Mouse (Mus musculus) midbrain, postnatal 0 days (tissue): ENCODE data around the gene Guca2a. TPM values are rescaled to one million over a fixed set of nuclear protein-coding genes. Genes with fewer than 3 reads are reported as not detected.

Source experiments
- ATAC-seq: fragments of 200-750 bp; cut with Nextera tagmentation; 2 replicates; pipeline ENCODE4 v1.8.0; 2017; ENCODE audit warnings: moderate number of reproducible peaks, mild to moderate bottlenecking, moderate TSS enrichment, moderate library complexity; ENCODE audit not compliant: low FRiP score
- DNase-seq: peaks from one replicate; pipeline ENCODE4 v3.0.0-alpha.2; 2015; ENCODE audit warnings: low spot score
- H3K27ac ChIP-seq: fragments of 300-500 bp; sonication (generic); 2 replicates; pipeline ENCODE4 v1.5.1; 2014; ENCODE audit warnings: low read depth, mild to moderate bottlenecking, low read length, mixed read lengths
- H3K27me3 ChIP-seq: fragments of 300-500 bp; sonication (generic); 2 replicates; pipeline ENCODE4 v1.6.1; 2014; ENCODE audit warnings: low read length, control low read depth, mixed read lengths; ENCODE audit not compliant: insufficient read depth
- H3K36me3 ChIP-seq: fragments of 300-500 bp; sonication (generic); 2 replicates; pipeline ENCODE4 v1.6.1; 2014; ENCODE audit warnings: low read length, control low read depth, mixed read lengths; ENCODE audit not compliant: insufficient read depth
- H3K4me1 ChIP-seq: fragments of 300-500 bp; sonication (generic); 2 replicates; pipeline ENCODE4 v1.6.1; 2014; ENCODE audit warnings: mild to moderate bottlenecking, control low read depth, antibody characterized with exemption, low read length, mixed read lengths; ENCODE audit not compliant: insufficient read depth
- H3K4me2 ChIP-seq: fragments of 300-500 bp; sonication (generic); 2 replicates; pipeline ENCODE4 v1.6.1; 2014; ENCODE audit warnings: low read depth, mild to moderate bottlenecking, low read length, mixed read lengths; ENCODE audit not compliant: poor library complexity, severe bottlenecking
- H3K4me3 ChIP-seq: fragments of 300-500 bp; sonication (generic); 2 replicates; pipeline ENCODE4 v1.5.1; 2014; ENCODE audit warnings: low read depth, mild to moderate bottlenecking, low read length, moderate library complexity
- H3K9ac ChIP-seq: fragments of 300-500 bp; sonication (generic); replicated peaks from 2 replicates; pipeline ENCODE4 v1.6.1; 2014; ENCODE audit warnings: mild to moderate bottlenecking, low read length, moderate library complexity, mixed read lengths; ENCODE audit not compliant: poor library complexity, severe bottlenecking
- H3K9me3 ChIP-seq: fragments of 300-500 bp; sonication (generic); 2 replicates; pipeline ENCODE4 v1.6.1; 2016; ENCODE audit warnings: low read length, control low read depth
- CTCF ChIP-seq: IDR thresholded peaks from 2 replicates; pipeline ENCODE4 v1.5.1; 2016; ENCODE audit warnings: antibody characterized with exemption, mild to moderate bottlenecking
- WGBS: fragments of 180-500 bp; shearing (Covaris S2); extraction: QIAGEN DNeasy Blood & Tissue Kit; methylation state at CpG from one replicate; pipeline ENCODE4 v1.1.7; 2014; 5-methylcytosine and 5-hydroxymethylcytosine counted together
- polyA plus RNA-seq: library from polyadenylated mRNA; unstranded; fragments of >200 nt; fragmentation: Nextera tagmentation; extraction: Ambion mirVana; gene quantifications from 2 replicates; pipeline ENCODE4 v1.2.1, GENCODE M21; 2015
- total RNA-seq: library from RNA; depleted of rRNA; stranded (reverse); fragments of >200 nt; gene quantifications from 2 replicates; pipeline ENCODE4 v1.2.3, GENCODE M21; 2014

Gene Guca2a
- total and polyA plus RNA-seq, 2 experiments from 2014 or later: not detected

GRCm38 (mm10) chr4:119663409-119664095, 26.0 kb downstream of the Guca2a start:
- no peak for ATAC-seq
- no peaks in the 10 kb centered on the region for H3K27me3 ChIP-seq
- no peak overlapping the region for H3K4me3 ChIP-seq
- no peak for DNase-seq
- no peak for TF ChIP-seq CTCF
- 93% methylated on average over 14 of the region's 14 CpGs for WGBS
- H3K9ac ChIP-seq: no peak overlapping the region
- H3K9me3 ChIP-seq: no peaks in the 10 kb centered on the region
- no peak overlapping the region for H3K4me2 ChIP-seq
- H3K4me1 ChIP-seq: no peaks in the 10 kb centered on the region
- no peak overlapping the region for H3K27ac ChIP-seq
- H3K36me3 ChIP-seq: no peaks in the 10 kb centered on the region

- Histone ChIP-seq H3K4me1 (no peaks in the 10 kb centered on the region; the same call in 1 of the 2 replicates), H3K36me3 (no peaks in the 10 kb centered on the region), H3K9ac (no peak overlapping the region), H3K9me3 (no peaks in the 10 kb centered on the region), H3K4me3 (no peak overlapping the region), H3K27ac (no peak overlapping the region), H3K4me2 (no peak overlapping the region), H3K27me3 (no peaks in the 10 kb centered on the region)
- TF ChIP-seq CTCF: no peak
- 92% methylated on average over 2 of the region's 2 CpGs for WGBS
- DNase-seq (no peak), ATAC-seq (no peak)
These were observed 27.7 kb downstream of the Guca2a start for GRCm38 (mm10) chr4:119665166-119665565.

GRCm38 (mm10) chr4:119666116-119666515, 28.6 kb downstream of the Guca2a start:
- WGBS: 38% methylated on average over 8 of the region's 8 CpGs
- H3K9ac ChIP-seq: no peak overlapping the region
- no peak for TF ChIP-seq CTCF

GRCm38 (mm10) chr4:119667454-119667853, 29.9 kb downstream of the Guca2a start:
- WGBS: 21% methylated on average over 5 of the region's 5 CpGs
- Histone ChIP-seq H3K4me2 (no peak overlapping the region), H3K4me1 (no peaks in the 10 kb centered on the region; the same call in 1 of the 2 replicates), H3K4me3 (no peak overlapping the region), H3K27ac (no peak overlapping the region), H3K9ac (no peak overlapping the region), H3K9me3 (no peaks in the 10 kb centered on the region), H3K36me3 (no peaks in the 10 kb centered on the region), H3K27me3 (no peaks in the 10 kb centered on the region)
- ATAC-seq (0 out of 2 replicates have a peak, but pooled peaks have one; percentile 11), DNase-seq (peak; percentile 60)
- peak; percentile 84 for TF ChIP-seq CTCF

More at GRCm38 (mm10) chr4:119666116-119666515, 28.6 kb downstream of the Guca2a start:
- H3K27ac ChIP-seq: no peak overlapping the region
- H3K9me3 ChIP-seq: no peaks in the 10 kb centered on the region
- no peaks in the 10 kb centered on the region for H3K36me3 ChIP-seq
- H3K4me1 ChIP-seq: no peaks in the 10 kb centered on the region; the same call in 1 of the 2 replicates
- ATAC-seq (no peak), DNase-seq (no peak)
- no peak overlapping the region for H3K4me2 ChIP-seq
- no peaks in the 10 kb centered on the region for H3K27me3 ChIP-seq
- no peak overlapping the region for H3K4me3 ChIP-seq

- 89% methylated on average over 3 of the region's 3 CpGs for WGBS
- H3K9me3 ChIP-seq: no peaks in the 10 kb centered on the region
- no peak overlapping the region for H3K9ac ChIP-seq
- ATAC-seq: no peak
- H3K27me3 ChIP-seq: no peaks in the 10 kb centered on the region
- H3K4me3 ChIP-seq: no peak overlapping the region
- H3K27ac ChIP-seq: no peak overlapping the region
- H3K4me1 ChIP-seq: no peaks in the 10 kb centered on the region; the same call in 1 of the 2 replicates
- TF ChIP-seq CTCF: no peak
- DNase-seq: no peak
- no peak overlapping the region for H3K4me2 ChIP-seq
- no peaks in the 10 kb centered on the region for H3K36me3 ChIP-seq
These were observed 30.7 kb downstream of the Guca2a start for GRCm38 (mm10) chr4:119668185-119668584.

GRCm38 (mm10) chr4:119668596-119668995, 31.1 kb downstream of the Guca2a start:
- Histone ChIP-seq H3K4me3 (no peak overlapping the region), H3K9me3 (no peaks in the 10 kb centered on the region), H3K27ac (no peak overlapping the region), H3K36me3 (no peaks in the 10 kb centered on the region), H3K9ac (no peak overlapping the region), H3K27me3 (no peaks in the 10 kb centered on the region), H3K4me1 (no peaks in the 10 kb centered on the region; the same call in 1 of the 2 replicates), H3K4me2 (no peak overlapping the region)
- TF ChIP-seq CTCF: no peak
- DNase-seq (no peak), ATAC-seq (no peak)
- 76% methylated on average over 4 of the region's 4 CpGs for WGBS
